Mouse (Mus musculus) liver, embryonic 11.5 days (tissue): ENCODE data around the gene Tlr5. TPM values are rescaled to one million over a fixed set of nuclear protein-coding genes. Genes with fewer than 3 reads are reported as not detected.

ENCODE experiments used
- ATAC-seq: fragments of 200-750 bp; cut with Nextera tagmentation; replicated peaks from 2 replicates; pipeline ENCODE4 v1.8.0; 2017; ENCODE audit warnings: moderate number of reproducible peaks, mild to moderate bottlenecking, moderate TSS enrichment, moderate library complexity; ENCODE audit not compliant: low FRiP score
- DNase-seq: peaks from one replicate; pipeline ENCODE4 v3.0.0-alpha.2; 2017; ENCODE audit warnings: low spot score
- H3K27ac ChIP-seq: fragments of 300-500 bp; sonication (generic); 2 replicates; pipeline ENCODE4 v1.5.1; 2014; ENCODE audit warnings: mild to moderate bottlenecking, low read depth, low read length, control low read depth
- H3K27me3 ChIP-seq: fragments of 300-500 bp; sonication (generic); replicated peaks from 2 replicates; pipeline ENCODE4 v1.6.1; 2014; ENCODE audit warnings: low read length, mixed read lengths; ENCODE audit not compliant: control insufficient read depth, insufficient read depth
- H3K36me3 ChIP-seq: fragments of 300-500 bp; sonication (generic); 2 replicates; pipeline ENCODE4 v1.6.1; 2014; ENCODE audit warnings: mild to moderate bottlenecking, low read length, moderate library complexity, mixed read lengths; ENCODE audit not compliant: control insufficient read depth, insufficient read depth
- H3K4me1 ChIP-seq: fragments of 300-500 bp; sonication (generic); replicated peaks from 2 replicates; pipeline ENCODE4 v1.6.1; 2014; ENCODE audit warnings: low read length, mixed read lengths; ENCODE audit not compliant: control insufficient read depth, insufficient read depth
- H3K4me2 ChIP-seq: fragments of 300-500 bp; sonication (generic); 2 replicates; pipeline ENCODE4 v1.6.1; 2014; ENCODE audit warnings: mild to moderate bottlenecking, control low read depth, moderate library complexity
- H3K4me3 ChIP-seq: fragments of 300-500 bp; sonication (generic); 2 replicates; pipeline ENCODE4 v1.5.1; 2014; ENCODE audit warnings: low read depth, low read length, control low read depth
- H3K9ac ChIP-seq: fragments of 300-500 bp; sonication (generic); 2 replicates; pipeline ENCODE4 v1.6.1; 2014; ENCODE audit warnings: low read depth, low read length, control low read depth
- H3K9me3 ChIP-seq: fragments of 300-500 bp; sonication (generic); 2 replicates; pipeline ENCODE4 v1.6.1; 2016; ENCODE audit warnings: low read length, inconsistent platforms, mixed read lengths; ENCODE audit not compliant: control insufficient read depth
- WGBS: fragments of 180-500 bp; shearing (Covaris S2); extraction: QIAGEN DNeasy Blood & Tissue Kit; methylation state at CpG from one replicate; pipeline ENCODE4 v1.1.7; 2014; 5-methylcytosine and 5-hydroxymethylcytosine counted together
- polyA plus RNA-seq: library from polyadenylated mRNA; unstranded; fragments of >200 nt; fragmentation: Nextera tagmentation; extraction: Ambion mirVana; gene quantifications from 2 replicates; pipeline ENCODE4 v1.2.1, GENCODE M21; 2014

The Tlr5 gene
- polyA plus RNA-seq, 1 experiment from 2014 or later, result 0.48 TPM

DNA sequence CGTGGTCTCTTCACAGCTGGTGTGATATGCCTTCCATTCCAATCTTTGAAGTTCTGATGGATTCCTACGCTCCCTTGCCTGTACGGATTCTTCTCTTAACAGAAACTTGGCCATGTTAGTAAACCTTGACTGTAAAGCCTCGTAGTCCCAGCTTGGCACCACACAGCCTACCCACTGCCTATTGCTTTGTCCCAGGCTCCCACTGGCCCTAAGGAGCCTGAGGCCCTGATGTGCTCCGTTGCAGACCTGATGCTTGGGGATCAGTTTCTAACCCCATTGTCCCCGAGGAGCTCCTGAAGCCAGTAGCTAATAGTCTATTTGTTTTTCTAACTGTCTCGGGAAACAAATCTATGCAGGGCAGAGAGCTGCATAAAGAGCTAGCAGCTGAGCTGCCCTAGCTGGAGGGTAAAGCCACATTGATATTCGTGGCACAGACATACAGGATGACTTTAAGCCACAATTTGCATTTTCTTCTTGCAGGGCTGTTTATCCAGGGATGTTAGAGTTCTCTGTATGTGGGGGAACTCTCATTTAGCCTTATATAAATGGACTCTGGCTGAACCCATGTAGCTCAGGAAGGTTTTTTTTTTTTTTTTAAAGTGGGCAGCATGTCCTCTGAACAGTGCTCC lies 35.8 kb upstream of the Tlr5 start:
- ATAC-seq (no peak), DNase-seq (no peak)
- Histone ChIP-seq H3K4me1 (no peaks in the 10 kb centered on the region), H3K4me3 (no peak overlapping the region), H3K9ac (no peak overlapping the region), H3K36me3 (no peaks in the 10 kb centered on the region), H3K27ac (no peak overlapping the region), H3K4me2 (no peak overlapping the region), H3K9me3 (no peaks in the 10 kb centered on the region), H3K27me3 (no peaks in the 10 kb centered on the region)
- WGBS, result 57% methylated on average over 8 of the region's 8 CpGs

DNA sequence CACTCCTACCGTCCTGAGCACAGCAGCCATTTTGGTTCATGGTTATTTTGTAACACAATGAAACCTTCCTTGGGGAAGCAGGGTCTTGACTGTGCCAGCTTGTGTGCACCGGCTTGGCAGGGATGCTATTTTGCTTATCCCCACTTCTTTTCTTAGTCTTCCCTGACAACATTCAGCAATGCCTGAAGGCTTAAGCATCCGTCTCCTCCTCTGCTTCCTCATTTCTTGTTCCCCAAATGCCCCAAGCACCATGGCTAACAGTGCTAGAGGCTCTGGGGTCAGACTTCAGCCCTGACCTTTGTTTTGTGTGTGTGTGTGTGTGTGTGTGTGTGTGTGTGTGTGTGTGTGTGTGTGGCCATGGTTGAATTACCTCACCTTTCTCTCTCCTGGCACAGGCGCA lies 31.8 kb upstream of the Tlr5 start:
- no peak for ATAC-seq
- H3K36me3 ChIP-seq, result no peaks in the 10 kb centered on the region
- WGBS, result 49% methylated on average over 4 of the region's 4 CpGs
- no peak overlapping the region for H3K27ac ChIP-seq
- H3K4me3 ChIP-seq, result no peak overlapping the region
- H3K4me1 ChIP-seq, result no peaks in the 10 kb centered on the region
- DNase-seq, result no peak
- H3K9ac ChIP-seq, result no peak overlapping the region
- no peaks in the 10 kb centered on the region for H3K9me3 ChIP-seq
- H3K4me2 ChIP-seq, result no peak overlapping the region
- no peaks in the 10 kb centered on the region for H3K27me3 ChIP-seq

DNA sequence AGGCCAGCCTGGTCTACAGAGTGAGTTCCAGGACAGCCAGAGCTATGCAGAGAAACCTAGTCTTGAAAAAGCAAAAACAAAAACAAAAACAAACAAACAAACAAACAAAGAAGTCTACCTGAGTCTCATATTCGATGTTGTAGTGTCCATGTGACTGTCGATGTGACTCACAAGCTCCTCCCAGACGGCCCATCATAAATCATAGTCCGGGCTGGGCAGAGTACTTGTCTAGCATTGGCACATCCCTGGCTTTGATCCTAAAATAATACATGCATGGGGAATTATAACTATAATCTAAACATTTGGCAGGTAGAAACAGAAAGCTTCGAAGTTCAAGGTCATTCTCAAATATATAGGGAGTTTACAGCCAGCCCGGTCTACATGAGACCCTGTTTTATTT lies 28.1 kb upstream of the Tlr5 start:
- DNase-seq, result no peak

DNA sequence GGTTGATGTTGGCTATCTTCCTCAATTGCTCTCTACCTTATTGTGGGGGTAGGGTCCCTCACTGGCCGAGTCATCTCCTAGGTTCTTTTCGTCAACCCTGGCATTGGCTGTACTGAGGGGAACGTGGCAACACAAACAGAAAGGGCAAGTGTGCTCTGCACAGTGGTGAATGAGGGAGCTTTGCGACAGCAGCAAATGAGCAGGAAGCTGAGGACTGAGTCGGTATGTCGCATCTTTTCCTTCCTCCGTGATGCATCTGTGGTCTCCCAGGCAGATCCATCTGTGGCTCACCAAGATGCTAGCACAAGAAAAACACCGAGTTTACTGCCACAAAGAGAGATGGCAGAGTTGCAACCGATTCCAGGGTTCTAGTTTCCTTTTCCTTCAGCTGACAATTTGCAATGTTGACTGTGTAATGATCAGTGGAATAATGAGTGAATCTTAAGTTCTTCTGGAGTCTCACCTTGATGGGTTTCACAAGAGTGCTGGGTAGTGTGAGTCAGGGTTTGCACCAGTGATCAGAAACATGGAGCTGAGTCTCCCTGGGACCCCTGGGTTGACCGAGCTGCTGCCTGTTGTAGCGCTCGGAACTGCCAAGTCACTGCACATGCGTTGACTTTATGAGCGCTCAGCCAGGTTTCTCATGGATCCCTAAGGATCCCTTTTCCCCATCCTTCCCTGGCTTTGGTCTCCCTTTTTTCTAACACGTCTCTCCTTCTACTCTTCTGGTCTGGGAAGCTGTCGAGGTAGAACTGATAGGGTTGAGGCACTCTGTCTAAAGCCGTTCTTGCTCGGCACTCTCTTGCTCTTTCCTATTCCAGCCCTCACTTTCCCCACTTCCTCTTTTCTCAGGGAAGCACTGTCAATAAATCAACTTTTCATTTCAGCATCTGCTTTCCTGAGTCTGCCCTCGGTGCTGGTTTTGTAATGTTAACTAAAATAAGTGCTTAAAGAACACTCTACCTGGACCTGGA lies 26.4 kb upstream of the Tlr5 start:
- 48% methylated on average over 19 of the region's 19 CpGs for WGBS
- ATAC-seq (no peak), DNase-seq (no peak)
- 0 out of 2 replicates have a peak overlapping the region, but pooled peaks have one; percentile 4 for H3K4me3 ChIP-seq
- H3K9ac ChIP-seq, result no peak overlapping the region
- H3K4me2 ChIP-seq, result peak overlapping the region; percentile 37
- H3K36me3 ChIP-seq, result no peaks in the 10 kb centered on the region
- H3K27ac ChIP-seq, result no peak overlapping the region
- no peaks in the 10 kb centered on the region for H3K27me3 ChIP-seq
- H3K4me1 ChIP-seq, result no peaks in the 10 kb centered on the region
- no peaks in the 10 kb centered on the region for H3K9me3 ChIP-seq

More for the DNA sequence above, 28.1 kb upstream of the Tlr5 start:
- Histone ChIP-seq H3K4me1 (no peaks in the 10 kb centered on the region), H3K27ac (no peak overlapping the region), H3K4me2 (no peak overlapping the region), H3K27me3 (no peaks in the 10 kb centered on the region), H3K9me3 (no peaks in the 10 kb centered on the region), H3K4me3 (no peak overlapping the region), H3K9ac (no peak overlapping the region), H3K36me3 (no peaks in the 10 kb centered on the region)
- ATAC-seq, result no peak
- WGBS, result 84% methylated on average over 6 of the region's 6 CpGs

DNA sequence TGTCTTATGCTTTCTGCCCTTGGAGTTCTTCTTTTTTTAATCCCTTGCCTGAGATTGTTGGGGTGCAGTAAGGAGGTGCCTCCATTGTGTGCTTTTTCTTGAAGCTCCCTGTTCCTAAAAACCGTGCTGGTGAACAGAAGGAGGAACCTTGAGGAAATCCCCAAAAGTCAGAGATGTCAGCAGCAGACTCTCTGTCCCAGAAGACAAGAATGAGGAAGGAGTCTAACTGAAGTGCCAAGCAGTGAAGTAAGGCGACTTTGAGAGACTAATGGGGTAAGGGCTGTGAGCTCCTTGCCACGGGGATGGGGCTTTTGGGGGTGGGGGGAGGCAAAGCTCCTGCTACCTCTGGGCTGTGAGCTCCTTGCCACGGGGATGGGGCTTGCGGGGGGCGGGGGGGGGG lies 19.1 kb upstream of the Tlr5 start:
- Histone ChIP-seq H3K4me1 (no peaks in the 10 kb centered on the region), H3K27me3 (no peaks in the 10 kb centered on the region), H3K9me3 (no peaks in the 10 kb centered on the region), H3K4me2 (no peak overlapping the region), H3K4me3 (no peak overlapping the region), H3K27ac (no peak overlapping the region), H3K9ac (no peak overlapping the region), H3K36me3 (no peaks in the 10 kb centered on the region)
- 36% methylated on average over 6 of the region's 6 CpGs for WGBS
- ATAC-seq (no peak), DNase-seq (no peak)

GRCm38 (mm10) chr1:182937486-182938120 lies 17.0 kb upstream of the Tlr5 start:
- Histone ChIP-seq H3K4me3 (no peak overlapping the region), H3K4me2 (no peak overlapping the region), H3K27me3 (no peaks in the 10 kb centered on the region), H3K36me3 (no peaks in the 10 kb centered on the region), H3K27ac (no peak overlapping the region), H3K9me3 (no peaks in the 10 kb centered on the region), H3K4me1 (no peaks in the 10 kb centered on the region), H3K9ac (no peak overlapping the region)
- ATAC-seq (no peak), DNase-seq (no peak)
- 66% methylated on average over 10 of the region's 10 CpGs for WGBS

GRCm38 (mm10) chr1:182941921-182942320 lies 12.7 kb upstream of the Tlr5 start:
- no peaks in the 10 kb centered on the region for H3K9me3 ChIP-seq
- H3K27ac ChIP-seq, result no peak overlapping the region
- H3K36me3 ChIP-seq, result no peaks in the 10 kb centered on the region
- H3K4me1 ChIP-seq, result no peaks in the 10 kb centered on the region
- no peak for ATAC-seq
- no peaks in the 10 kb centered on the region for H3K27me3 ChIP-seq
- no peak overlapping the region for H3K4me3 ChIP-seq
- no peak for DNase-seq
- H3K9ac ChIP-seq, result no peak overlapping the region
- no peak overlapping the region for H3K4me2 ChIP-seq
- WGBS, result 83% methylated on average over 2 of the region's 2 CpGs

DNA sequence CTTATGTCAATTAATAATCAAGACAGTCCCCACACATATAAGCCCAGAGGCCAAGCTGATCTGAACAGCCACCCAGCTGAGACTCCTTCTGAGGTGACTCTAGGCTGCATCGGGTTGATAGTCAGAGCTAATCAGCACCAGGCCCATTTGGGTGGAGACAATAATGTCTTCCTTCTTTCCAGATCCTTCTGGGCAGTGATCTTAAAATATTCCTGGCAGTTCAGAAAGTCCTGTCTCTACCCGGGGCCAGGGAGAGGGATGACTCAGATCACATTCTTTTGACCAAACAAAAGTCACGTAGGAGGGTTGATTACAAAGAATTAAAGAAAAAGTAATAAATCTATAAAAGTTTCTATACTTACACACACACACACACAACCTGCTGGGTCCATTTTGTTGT lies 10.7 kb upstream of the Tlr5 start:
- Histone ChIP-seq H3K4me1 (no peaks in the 10 kb centered on the region), H3K4me3 (no peak overlapping the region), H3K27ac (no peak overlapping the region), H3K9ac (no peak overlapping the region), H3K36me3 (no peaks in the 10 kb centered on the region), H3K9me3 (no peaks in the 10 kb centered on the region), H3K4me2 (no peak overlapping the region), H3K27me3 (no peaks in the 10 kb centered on the region)
- DNase-seq (no peak), ATAC-seq (no peak)
- 84% methylated on average over 3 of the region's 3 CpGs for WGBS
